Mouse (Mus musculus) heart, postnatal 14 days (tissue): ENCODE measurements around the gene Arhgap23. TPM values are rescaled to one million over a fixed set of nuclear protein-coding genes. Genes with fewer than 3 reads are reported as not detected.

Source experiments
- DNase-seq, 2 experiments: peaks; one replicate each; pipeline ENCODE4 v3.0.0; 2021 to 2022
- intact Hi-C: fragments of 180-260 bp; cut with DNase I; formaldehyde crosslinking; loops from one replicate; pipeline ENCODE4 v1.15.1; 2025
- total RNA-seq, 2 experiments: library from RNA; stranded (reverse); gene quantifications; 2 replicates each; pipeline ENCODE4 v1.2.3; 2021

The Arhgap23 gene
- total RNA-seq, 2 experiments from 2014 or later, result 24.8 to 25.1 TPM

DNA sequence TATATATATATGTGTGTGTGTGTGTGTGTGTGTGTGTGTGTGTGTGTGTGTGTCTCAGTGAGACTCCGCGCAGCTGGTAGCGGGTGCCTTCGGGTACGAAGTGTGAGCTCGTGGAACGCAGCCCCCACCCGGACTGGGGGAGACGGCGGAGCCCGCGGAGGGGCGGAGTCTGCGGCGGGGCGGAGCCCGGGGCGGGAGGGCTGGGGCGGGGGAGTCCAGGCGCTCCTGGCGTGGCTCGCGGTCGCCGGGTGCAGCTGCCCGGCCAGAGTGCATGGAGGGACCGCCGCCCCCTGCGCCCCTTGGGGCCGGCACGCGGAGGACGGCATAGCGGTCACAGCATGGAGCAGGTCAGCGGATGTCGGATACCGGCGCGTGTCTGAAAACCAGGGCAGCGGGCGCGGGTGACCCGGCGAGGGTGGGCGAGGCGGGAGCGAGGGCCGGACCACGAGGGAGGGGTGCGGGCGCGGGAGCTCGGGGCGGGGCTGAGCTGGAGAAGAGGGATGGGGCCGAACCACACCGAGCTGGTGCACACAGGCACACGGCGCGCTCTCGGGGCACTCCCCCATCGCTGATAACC is 11.1 kb upstream of the Arhgap23 start:
- peak; percentile 61 to 67 for DNase-seq
- intact Hi-C loops, result no loop called here

DNA sequence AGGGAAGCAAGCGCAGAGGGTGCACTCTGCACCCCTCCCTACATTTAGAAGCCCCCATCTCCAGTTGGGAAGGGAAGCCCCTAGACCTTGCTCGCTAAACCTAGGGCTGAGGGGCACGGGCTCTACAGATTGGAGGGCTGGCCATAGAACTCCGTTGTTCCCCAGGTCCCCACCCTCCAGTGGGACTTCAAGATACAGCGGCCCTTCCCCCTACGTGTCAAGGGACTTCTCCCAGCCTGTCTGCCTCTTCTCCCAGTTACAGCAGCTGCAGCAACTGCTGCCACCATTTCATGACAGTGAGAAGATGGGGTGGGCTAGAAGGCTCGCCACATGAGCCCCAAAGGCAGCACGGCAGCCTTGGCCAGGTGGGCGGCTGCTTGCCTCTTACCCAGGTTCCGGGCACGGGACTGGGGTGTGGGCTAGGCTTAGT is 10.6 kb upstream of the Arhgap23 start:
- intact Hi-C loops, result loop anchor here (5.0 kb wide), 1 partner anchor 218 kb away; no protein-coding TSS in a partner anchor
- no peak for DNase-seq

DNA sequence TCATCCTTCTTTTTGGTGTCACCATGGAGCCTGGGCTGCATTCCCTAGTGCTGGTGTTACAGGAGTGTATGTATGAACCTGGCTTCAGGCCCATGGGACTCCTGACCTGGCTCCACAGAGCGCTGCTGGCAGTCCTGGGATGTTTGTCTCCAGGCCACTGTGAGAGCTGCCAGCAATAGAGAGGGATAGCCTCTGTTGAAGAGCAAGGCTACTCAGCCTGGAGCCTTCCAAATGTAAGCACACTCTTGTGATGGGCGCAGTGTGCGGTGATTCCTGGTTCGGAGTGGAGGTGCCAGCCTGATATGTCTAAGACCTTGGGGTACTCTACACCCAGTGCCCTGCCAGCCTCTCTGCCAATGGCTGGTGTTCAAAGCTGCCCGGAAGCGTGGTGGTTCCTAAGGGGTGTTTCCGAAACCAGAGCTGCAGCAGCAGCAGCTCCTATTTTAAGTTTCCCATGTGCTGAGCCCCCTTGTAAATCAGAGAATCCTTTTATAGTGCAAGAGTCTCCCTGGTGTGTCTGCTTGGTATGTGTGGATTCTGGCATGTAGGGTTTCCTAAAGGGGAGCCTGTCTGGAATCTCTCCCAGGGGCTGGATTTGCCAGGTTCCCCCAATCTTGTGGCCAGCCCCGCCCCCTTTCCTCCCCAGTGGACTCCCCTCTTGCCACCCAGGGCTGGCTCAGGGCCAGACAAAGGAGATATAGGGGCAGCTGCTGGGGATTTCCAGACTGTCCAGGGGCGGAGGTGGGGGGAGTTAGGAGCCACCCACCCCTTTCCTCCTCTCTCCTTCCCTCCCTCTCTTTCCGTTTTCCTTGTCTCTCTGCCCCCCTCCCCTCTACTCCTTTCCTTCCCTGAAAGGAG is 9.0 kb upstream of the Arhgap23 start:
- intact Hi-C loops, result loop anchor here (5.0 kb wide), 1 partner anchor 216 kb away; no protein-coding TSS in a partner anchor

DNA sequence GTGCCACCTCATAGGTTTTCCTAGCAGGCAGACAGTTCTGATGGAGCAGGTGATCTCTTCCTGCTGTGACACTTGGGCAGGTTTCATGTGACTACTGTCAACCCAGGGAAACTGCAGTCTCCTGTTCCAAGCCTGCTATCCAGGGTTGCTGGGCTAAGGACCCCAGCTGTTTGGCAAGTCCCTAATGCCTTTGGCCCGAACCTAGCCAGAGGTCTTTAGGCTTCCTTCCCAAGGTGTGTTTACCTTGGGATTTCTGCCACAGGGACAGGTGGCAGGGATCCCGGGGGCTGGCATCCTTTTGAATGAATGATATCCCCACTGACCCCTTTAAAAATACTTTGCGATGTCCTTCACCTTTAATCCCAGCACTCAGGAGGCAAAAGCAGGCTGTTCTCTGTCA is 7.9 kb upstream of the Arhgap23 start:
- DNase-seq, result no peak
- intact Hi-C loops, result loop anchor here (5.0 kb wide), 1 partner anchor 215 kb away; no protein-coding TSS in a partner anchor

More for the DNA sequence above, 9.0 kb upstream of the Arhgap23 start:
- peak; percentile 47 to 72 for DNase-seq

DNA sequence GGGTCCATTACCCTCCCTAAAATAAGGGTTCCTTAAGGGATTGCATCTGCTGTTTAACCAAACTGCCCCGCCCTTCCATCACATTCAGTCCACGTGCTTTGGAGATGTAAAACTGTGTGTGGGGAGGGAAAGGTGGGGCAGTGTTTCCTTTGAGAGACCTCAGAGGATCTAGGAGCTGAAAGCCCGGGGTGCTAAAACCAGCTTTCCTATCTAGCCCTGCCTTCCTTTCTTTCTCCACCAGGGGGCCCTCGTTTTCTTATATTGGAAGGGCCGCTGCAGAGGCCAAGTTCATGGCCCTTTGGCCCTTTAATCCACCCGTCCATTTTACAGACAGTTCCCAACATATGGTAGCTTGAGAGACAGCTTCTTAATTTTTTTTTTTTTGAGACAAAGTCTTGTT is 7.2 kb upstream of the Arhgap23 start:
- DNase-seq, result peak; percentile 82 to 91
- intact Hi-C loops, result loop anchor here (1.0 to 5.0 kb wide), 3 partner anchors 20 to 214 kb away; no protein-coding TSS in a partner anchor

DNA sequence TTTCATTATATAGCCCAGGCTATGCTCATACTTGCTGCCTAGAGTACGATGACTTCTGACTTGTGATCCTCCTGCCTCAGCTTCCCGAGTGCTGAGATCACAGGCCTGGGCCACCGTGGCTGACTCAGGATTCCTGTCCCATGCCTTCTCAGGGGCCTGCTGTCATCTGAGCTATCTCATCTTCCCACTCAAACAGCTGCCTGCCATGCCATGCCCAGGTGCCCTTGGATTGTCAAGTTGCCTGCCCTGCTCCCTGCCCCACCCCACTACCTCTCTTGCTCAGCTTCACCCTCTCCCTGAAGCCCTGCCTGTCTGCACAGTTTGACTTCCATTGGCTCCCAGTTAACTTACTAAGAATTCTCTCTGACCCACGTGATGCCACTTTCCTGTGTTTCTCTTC is 4.4 kb upstream of the Arhgap23 start:
- intact Hi-C loops, result no loop called here
- no peak for DNase-seq

DNA sequence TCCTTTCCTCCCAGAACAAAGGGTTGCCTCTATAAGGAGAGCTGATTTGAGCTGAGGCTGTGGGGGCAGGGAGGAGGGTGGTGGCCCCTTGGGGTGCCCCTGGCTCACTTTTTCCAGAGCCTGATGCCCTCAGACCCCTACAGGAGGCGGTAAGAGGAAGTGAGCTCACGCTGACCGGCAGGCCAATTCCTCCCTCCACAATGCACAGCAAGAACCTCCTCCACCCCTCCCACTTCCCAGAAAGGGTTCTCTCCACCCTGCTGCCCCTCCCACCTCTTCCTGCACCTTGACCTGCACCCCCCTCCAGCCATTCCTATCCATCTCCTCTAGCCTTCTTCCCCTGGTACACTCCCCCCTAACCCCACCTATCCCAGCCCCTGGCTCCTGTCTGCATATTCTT is 3.2 kb upstream of the Arhgap23 start:
- DNase-seq, result peak in 1 of 2 experiments; percentile 53
- intact Hi-C loops, result no loop called here

DNA sequence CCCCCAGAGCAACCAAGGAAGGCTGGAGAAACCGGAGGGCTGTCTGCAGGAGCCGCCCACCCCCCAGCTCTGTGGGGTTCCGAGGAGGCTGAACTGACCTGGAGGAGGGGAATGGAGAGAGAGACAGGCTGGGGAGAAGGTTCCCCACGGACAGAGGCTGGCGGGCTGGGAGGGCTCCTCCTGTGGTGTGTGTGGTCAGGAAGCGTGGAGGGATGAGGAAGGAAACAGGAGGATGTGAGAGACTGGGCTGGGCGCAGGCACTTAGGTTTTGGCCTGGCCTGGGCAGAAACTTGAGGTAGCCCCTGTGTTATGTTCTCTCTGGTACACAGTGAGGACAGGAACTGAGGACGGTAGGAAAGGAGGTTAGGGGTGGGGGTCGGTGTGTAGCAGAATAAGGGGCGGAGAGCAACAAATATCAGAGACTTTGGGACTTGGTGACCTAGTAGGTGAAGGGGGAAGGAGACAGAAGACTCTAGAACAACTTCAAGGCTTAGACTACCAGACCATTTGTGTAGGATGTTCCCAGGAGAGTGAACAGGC is 2.5 kb upstream of the Arhgap23 start:
- DNase-seq, result no peak
- intact Hi-C loops, result no loop called here

DNA sequence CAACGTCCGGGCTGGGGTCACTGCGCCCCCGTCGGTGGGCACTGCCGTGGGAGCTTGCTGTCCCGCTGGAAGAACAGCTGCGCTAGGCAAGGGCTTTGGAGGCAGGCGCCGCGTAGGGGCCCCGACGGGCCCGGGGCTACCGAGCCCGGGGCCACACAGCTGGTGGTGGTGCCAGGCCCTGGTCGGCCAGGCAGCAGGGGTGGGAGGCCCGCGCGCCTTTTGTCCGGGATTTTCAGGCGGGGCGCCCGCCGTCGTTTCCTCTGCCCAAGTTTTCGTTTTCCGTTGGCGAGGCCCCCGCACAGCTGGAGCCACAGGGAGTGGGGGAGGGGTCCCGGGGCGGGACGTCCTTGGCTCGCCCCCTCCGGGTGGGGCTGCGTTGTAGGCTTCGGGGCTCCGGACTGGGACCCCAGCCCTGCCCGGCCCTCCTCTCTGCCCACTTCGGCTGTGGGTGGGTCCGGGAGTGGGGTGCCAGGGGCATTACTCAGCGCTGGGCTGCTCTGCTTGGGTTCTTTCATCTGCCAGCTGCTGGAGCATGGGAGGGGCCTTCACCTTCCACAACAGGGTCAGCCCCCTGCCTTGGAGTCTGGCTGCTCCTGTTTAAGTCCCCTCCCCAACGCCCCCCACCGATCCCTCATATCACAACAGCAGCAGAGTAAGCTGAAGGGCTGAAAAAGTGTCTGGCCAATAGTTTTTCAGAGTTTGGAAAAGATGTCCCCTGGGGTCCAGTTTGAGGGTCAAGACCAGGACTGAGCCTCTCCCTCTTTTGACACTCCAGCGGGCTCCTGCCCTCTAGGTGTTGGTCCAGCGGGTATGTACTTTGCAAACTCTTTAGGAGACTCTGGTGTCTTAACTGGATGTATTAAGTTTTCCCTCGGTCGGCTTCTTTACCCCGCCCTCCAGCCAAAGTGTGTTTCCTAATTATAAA is 641 bp downstream of the Arhgap23 start:
- intact Hi-C loops, result no loop called here
- DNase-seq, result peak; percentile 76 to 77

DNA sequence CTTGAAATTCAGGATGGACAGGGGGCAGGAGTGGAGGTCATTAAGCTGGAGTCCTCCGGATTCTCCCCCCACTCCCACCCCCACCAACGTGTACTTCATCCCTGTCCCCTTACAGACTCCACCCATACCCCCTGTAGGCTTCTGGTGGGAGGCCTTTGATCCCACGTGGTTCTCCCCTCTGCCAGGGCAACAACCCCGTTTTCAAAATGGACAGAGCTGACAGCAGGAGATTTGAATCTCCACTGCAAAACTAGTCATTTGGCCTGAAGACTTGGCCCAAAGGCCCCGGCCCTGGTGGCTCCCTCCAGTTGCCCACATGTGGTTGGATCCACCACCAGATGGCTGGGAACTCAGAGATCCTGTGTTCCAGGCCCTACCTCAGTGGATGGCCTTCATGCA is 1.3 kb downstream of the Arhgap23 start:
- intact Hi-C loops, result no loop called here
- no peak for DNase-seq

DNA sequence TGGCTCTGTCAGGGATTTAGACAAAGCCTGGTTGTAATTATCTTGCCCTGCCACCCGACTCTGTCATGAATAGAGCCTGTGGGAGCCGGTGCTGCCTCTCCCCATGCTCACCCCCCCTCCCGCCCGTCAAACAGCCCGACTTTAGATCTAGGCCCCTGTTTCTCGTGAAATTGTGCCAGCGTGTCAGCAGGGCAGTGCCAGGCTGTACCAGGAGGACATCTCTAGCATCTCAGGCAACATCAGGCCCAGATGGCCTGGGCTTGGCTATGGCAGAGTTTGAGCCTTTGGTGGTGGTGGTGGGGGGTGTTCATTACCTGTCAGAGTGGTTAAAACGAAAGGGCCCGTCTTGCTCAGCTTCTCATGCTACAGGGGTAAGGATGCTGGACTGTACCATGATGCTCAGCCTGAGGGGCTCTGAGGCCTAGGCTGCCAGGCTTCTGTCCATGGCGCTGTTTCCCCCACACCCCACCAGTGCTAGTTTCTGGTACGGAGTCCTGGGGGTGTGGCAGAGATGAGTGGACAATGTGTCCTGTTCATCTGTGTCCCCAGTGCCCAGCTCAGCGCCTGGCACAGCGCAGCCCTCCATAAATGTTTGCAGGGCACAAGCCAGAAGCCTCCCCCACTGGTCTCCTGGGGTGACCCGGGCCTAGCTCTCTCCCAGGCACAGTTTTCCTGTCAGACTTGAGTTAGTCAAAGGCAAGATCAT is 3.7 kb downstream of the Arhgap23 start:
- intact Hi-C loops, result no loop called here
- DNase-seq, result no peak

DNA sequence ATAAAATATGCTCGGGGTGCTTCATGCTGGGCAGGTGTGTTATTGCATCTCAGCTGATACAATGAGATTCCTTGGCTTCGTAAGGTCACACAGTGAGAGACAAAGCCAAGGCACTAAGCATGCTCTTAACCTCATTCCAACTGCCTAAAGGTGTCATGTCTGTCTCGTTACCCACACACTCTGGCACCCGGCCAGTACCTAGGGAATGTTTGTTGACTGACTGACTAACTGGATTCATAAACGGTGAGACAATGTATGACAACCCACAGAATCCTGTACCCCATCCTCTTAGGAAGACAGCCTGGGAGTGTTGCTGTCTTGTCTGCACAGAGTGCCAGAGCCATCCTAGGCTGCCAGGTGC is 4.2 kb downstream of the Arhgap23 start:
- DNase-seq, result peak in 1 of 2 experiments; percentile 32
- intact Hi-C loops, result no loop called here

DNA sequence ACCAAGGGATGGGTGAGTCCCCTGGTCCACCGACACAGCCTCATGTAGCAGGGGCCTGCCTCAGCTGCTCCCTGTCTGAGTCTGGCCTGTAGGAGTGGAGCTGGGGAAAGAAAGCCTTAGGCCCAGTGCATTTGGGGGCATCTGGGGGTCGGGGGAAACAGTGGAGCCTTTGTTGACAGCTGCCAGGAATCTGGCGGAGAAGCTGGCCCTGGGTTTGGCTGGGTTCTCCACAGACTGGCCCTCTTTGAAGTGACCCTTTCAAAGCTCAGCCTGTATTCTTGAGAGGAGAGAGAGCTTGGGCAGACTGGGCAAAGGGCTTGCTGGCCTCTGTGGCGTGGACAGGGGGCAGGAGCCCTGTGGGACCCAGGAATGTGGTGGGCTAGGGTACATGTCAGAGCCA is 7.2 kb downstream of the Arhgap23 start:
- intact Hi-C loops, result no loop called here
- DNase-seq, result no peak

DNA sequence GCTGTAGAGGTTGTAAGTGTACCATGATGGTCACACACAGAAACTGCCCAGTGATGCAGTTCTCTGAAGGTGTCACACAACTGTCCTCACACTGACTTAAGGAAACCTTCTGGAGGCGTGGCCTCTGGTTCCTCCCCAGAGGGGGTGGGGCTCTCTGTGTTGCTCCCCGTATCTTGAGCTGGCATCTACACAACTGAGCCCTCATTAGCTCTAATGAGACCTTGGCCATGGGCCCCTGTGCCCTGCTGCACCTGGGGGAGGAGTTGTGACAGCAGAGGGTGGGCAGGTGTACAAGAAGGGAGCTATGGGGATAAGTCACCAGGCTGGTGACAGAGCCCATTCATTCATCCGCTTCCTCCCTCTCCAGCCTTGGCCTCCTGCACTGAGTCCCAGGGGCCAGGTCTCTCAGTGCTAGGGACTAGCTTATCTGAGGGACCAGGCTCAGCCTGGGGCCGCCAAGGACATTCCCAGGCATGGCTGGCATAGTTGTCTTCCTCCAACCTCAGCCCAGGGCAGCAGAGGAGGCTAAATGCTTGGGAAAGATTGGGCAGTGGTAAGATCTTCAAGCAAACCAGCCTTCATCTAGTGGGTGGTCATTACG is 8.9 kb downstream of the Arhgap23 start:
- DNase-seq, result no peak
- intact Hi-C loops, result no loop called here

DNA sequence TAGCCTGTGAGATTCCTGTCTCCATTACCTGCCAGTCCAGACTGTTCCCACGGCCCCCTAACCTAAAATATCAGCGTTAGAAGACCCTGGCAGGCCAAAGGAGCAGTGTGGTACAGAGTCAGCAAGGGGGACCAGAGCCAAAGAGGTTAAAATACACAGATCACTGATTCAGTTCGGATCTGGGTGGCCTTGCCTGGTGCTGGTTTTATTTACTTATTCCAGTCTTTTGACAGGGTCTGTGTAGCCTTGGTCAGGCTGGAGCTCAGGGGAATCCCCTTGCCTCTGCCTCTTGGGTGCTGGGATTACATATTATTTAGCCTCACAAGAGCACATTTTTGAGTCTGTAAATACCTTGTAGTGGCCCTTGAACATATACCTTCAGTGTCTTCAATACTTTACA is 9.5 kb downstream of the Arhgap23 start:
- DNase-seq, result no peak
- intact Hi-C loops, result no loop called here

DNA sequence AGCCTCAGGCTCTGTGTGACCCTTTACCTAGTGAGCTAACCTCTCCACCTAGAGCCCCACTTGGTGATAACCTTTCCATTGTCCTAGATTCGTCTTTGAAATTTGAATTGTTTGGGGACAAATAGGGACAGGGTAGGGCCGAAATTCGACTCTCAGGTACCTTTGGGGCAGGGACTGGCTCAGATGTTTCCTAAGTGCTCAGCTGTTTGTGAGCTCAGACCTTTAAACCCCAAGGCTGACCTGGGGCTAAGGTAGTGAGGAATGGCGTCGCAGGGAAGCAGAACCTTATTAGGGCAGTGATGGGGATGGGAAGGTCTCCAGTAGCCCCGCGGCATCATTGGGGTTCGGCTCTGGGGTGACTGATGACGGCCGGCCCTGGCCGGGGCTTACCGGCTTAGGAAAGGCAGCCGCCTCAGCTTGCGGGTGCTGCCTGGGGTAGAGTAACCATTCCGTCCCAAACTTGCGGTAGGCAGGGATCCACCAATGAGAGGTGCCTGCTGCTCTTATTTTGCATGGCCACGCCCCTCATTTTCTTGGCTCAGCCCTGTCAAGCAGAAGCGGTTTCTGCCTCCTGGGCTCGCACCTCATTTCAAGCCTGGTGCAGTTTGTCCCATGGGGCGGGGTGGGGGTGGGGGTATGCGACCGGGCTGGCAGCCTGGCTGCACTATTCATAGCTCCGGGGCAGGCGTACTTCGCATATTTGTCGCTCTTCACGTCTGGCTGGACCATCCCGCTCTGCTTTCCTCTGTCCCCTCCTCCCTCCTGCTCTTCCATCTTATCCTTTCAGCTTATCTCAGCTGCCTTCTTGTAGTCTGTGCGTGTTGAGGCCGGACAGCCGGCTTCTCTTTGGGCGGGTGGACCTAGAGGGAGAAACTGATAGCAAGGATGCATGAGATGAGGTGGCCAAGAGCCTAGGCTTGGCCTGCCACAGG is 12.7 kb downstream of the Arhgap23 start:
- intact Hi-C loops, result loop anchor here (1.0 kb wide), 1 partner anchor 20 kb away; no protein-coding TSS in a partner anchor
- DNase-seq, result peak; percentile 77 to 82

DNA sequence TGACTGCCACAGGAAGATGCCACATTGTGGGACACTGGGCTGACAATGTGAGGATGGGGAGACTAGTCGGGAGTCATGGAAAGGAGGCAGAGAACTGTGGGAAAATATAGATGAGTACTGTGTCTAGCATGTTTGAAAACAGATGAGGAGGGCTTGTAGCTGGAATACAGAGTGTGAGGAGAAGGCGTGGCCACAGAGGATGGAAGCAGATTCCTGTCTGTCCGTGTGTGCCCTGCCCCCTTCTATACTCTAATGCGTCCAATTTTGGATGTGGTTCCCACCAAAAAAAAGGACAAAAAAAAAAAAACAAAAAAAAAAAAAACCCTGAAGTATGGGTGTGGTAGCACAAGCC is 13.4 kb downstream of the Arhgap23 start:
- DNase-seq, result no peak
- intact Hi-C loops, result loop anchor here (1.0 kb wide), 1 partner anchor 20 kb away; no protein-coding TSS in a partner anchor

DNA sequence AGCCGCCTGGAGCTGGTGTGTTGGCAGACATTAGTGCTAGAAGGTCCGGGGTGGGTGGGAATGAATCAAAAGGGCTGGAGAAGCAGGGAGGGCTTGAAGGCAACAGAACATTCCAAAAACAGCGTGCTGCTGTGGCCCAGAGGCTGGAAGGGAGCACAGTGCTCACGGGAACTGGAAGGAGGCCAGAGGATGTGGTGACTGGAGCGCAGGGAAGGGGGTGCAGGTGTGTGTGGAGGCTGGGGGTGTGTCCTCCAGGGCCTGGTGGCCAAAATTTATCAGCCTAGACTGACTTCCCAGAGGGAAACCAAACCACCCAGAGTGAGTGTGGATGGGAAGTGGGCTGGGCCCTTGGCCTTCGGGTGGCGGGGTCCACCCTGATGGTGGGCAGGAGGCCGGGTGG is 14.3 kb downstream of the Arhgap23 start:
- intact Hi-C loops, result no loop called here
- peak in 1 of 2 experiments; percentile 47 for DNase-seq
